ENCODE assay signal across 12 mouse cellular contexts in the genomic region with DNA sequence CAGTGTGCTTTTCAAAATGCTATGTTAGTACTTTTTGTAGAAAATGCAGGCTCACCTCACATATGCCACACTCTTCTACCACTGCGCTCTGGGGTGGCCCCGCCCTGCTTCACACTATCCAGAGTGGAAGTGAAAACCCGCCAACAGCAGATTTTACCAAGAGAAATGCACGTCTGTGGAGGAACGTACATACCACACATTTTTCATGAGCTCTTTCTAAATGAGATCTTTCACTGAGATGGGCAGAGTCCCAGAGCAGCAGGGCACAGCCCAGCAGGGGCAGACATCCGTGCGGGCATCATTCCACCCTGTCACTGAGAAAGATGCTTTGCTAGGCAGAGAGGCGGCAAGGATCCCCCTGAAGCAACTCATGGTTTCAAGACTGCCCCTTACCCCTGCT. TPM values are rescaled to one million over a fixed set of nuclear protein-coding genes. Genes with fewer than 3 reads are reported as not detected.
A peak's percentile ranks its signal among the peaks of the same experiment; 100 is the strongest.
DNase-seq lines count a peak whose midpoint lies in the region; ATAC-seq and TF ChIP-seq lines count a peak whose summit lies in the region.
"Had no signal": no experiment of that assay in that cellular context is flagged by ENCODE, and none has a peak within 500 bp of the region (broad histone marks: within the 10 kb centered on the region; RNA-seq: fewer than 3 reads in every experiment).

No protein-coding gene starts in this region.

- H3K4me1 ChIP-seq in hindbrain, embryonic 16.5 days (ENCODE audit: control insufficient read depth, insufficient read depth, low read depth, low read length), result peaks cover 13% of the 10 kb centered on the region
- H3K4me1 ChIP-seq in hindbrain, embryonic 12.5 days, result peaks cover 27% of the 10 kb centered on the region
- H3K4me1 ChIP-seq in forebrain, postnatal 0 days (ENCODE audit: insufficient read depth), result peaks cover 16% of the 10 kb centered on the region

- H3K27ac ChIP-seq in hindbrain, embryonic 16.5 days (ENCODE audit: low read depth, low read length), result no peak overlapping the region
- H3K27ac ChIP-seq in hindbrain, embryonic 12.5 days, result no peak overlapping the region
- no peak overlapping the region for H3K27ac ChIP-seq in forebrain, postnatal 0 days (ENCODE audit: low read depth, low read length)

- no peak for TF ChIP-seq CTCF in forebrain, postnatal 0 days (IDR thresholded peaks at IDR 0.05; ENCODE audit: low read depth)

- H3K9me3 ChIP-seq in hindbrain, embryonic 16.5 days (ENCODE audit: control insufficient read depth, low read length), result no peaks in the 10 kb centered on the region
- no peaks in the 10 kb centered on the region for H3K9me3 ChIP-seq in hindbrain, embryonic 12.5 days (replicated peaks)
- no peaks in the 10 kb centered on the region for H3K9me3 ChIP-seq in forebrain, postnatal 0 days (ENCODE audit: low read length)

- H3K27me3 ChIP-seq in hindbrain, embryonic 16.5 days (replicated peaks; ENCODE audit: control insufficient read depth, insufficient read depth, low read length), result no peaks in the 10 kb centered on the region
- no peaks in the 10 kb centered on the region for H3K27me3 ChIP-seq in hindbrain, embryonic 12.5 days
- no peaks in the 10 kb centered on the region for H3K27me3 ChIP-seq in forebrain, postnatal 0 days (ENCODE audit: insufficient read depth, low read length)

- no peak overlapping the region for H3K4me2 ChIP-seq in hindbrain, embryonic 16.5 days (ENCODE audit: low read length)
- no peak overlapping the region for H3K4me2 ChIP-seq in hindbrain, embryonic 12.5 days (replicated peaks)
- no peak overlapping the region; the same call in 1 of the 2 replicates for H3K4me2 ChIP-seq in forebrain, postnatal 0 days (ENCODE audit: low read depth)

- H3K4me3 ChIP-seq in hindbrain, embryonic 16.5 days (ENCODE audit: low read length), result no peak overlapping the region
- no peak overlapping the region for H3K4me3 ChIP-seq in hindbrain, embryonic 12.5 days
- no peak overlapping the region for H3K4me3 ChIP-seq in forebrain, postnatal 0 days (ENCODE audit: low read depth, low read length)

- no peak overlapping the region for H3K9ac ChIP-seq in hindbrain, embryonic 16.5 days (ENCODE audit: low read depth, low read length)
- H3K9ac ChIP-seq in hindbrain, embryonic 12.5 days, result no peak overlapping the region
- no peak overlapping the region for H3K9ac ChIP-seq in forebrain, postnatal 0 days

- DNase-seq in urinary bladder, postnatal 25 days (ENCODE audit: low spot score), result peak; percentile 8
- DNase-seq in urinary bladder, postnatal 10 days (ENCODE audit: low spot score), result no peak
- peak; percentile 58 for DNase-seq in forebrain, postnatal 0 days
- DNase-seq in spleen, postnatal 10 days (ENCODE audit: low spot score in 2 of 2), result no peak
- DNase-seq in urinary bladder, adult 2 months (ENCODE audit: low spot score), result no peak
- DNase-seq in layer of hippocampus, postnatal 14 days (ENCODE audit: low spot score in 2 of 2), result no peak
- DNase-seq: adrenal gland, adult 8-10 months; heart, postnatal 10 days; right cerebral cortex, postnatal 14 days; thymus, adult 2 months had no signal

- ATAC-seq in hindbrain, embryonic 16.5 days, result peak; percentile 32; the same call in 1 of the 2 replicates
- ATAC-seq in hindbrain, embryonic 12.5 days (ENCODE audit: low FRiP score), result no peak
- ATAC-seq in forebrain, postnatal 0 days, result peak; percentile 82

- WGBS in hindbrain, embryonic 16.5 days, result 34% methylated on average over 8 of the region's 8 CpGs
- 60% methylated on average over 8 of the region's 8 CpGs for whole genome bisulfite sequencing in hindbrain, embryonic 12.5 days
- WGBS in forebrain, postnatal 0 days, result 47% methylated on average over 8 of the region's 8 CpGs

- peaks cover 2% of the 10 kb centered on the region; the same call in 1 of the 2 replicates for H3K36me3 ChIP-seq in hindbrain, embryonic 16.5 days (ENCODE audit: control insufficient read depth, insufficient read depth, low read length)
- H3K36me3 ChIP-seq in hindbrain, embryonic 12.5 days, result peaks cover 7% of the 10 kb centered on the region
- H3K36me3 ChIP-seq in forebrain, postnatal 0 days (ENCODE audit: insufficient read depth), result peaks cover 6% of the 10 kb centered on the region; the same call in 1 of the 2 replicates

RNA-seq across cellular contexts. Expression of a gene that starts 22.4 kb away (rescaled TPM):
- 7.1 and 8.4 TPM in 2 replicates for polyA plus RNA-seq in hindbrain, embryonic 16.5 days (2015; fragmentation: Nextera tagmentation; extraction: Ambion mirVana)
- 30.6 and 31.1 TPM in 2 replicates for polyA plus RNA-seq in hindbrain, embryonic 12.5 days (2016; fragmentation: Nextera tagmentation; extraction: Ambion mirVana)
- total RNA-seq in forebrain, postnatal 0 days (2014; rRNA removed), result 30.7 and 35.5 TPM in 2 replicates
- polyA plus RNA-seq in forebrain, postnatal 0 days (2015; fragmentation: Nextera tagmentation; extraction: Ambion mirVana), result 9.0 and 10.3 TPM in 2 replicates
- polyA plus RNA-seq in urinary bladder, adult 2 months (2012; rRNA removed), result 33.5 and 34.8 TPM in 2 replicates
- 10 to 100 TPM; 26.6 to 29.4 TPM for total RNA-seq in layer of hippocampus, postnatal 14 days (2021)

Comparison
In these comparisons a context has a peak if more than half of its experiments do, and no peak if none do; other contexts are left out.
1. DNase-seq: peak in urinary bladder, postnatal 25 days (single experiment) and forebrain, postnatal 0 days (single experiment); none in urinary bladder, postnatal 10 days (single experiment), spleen, postnatal 10 days (0 of 2), urinary bladder, adult 2 months (single experiment) and layer of hippocampus, postnatal 14 days (0 of 2).